Mouse (Mus musculus): Measurements from ENCODE around the gene Serpina1d. TPM values are rescaled to one million over a fixed set of nuclear protein-coding genes. Genes with fewer than 3 reads are reported as not detected.
"Not testable (repeated sequence)": the region's sequence is repeated elsewhere in the genome, so short reads cannot be mapped to it uniquely, and the experiment has no call there.

The Serpina1d gene
- not detected in 2 replicates for polyA plus RNA-seq (2012; ENCODE audit: insufficient read depth, insufficient read length, missing spikeins)

DNA sequence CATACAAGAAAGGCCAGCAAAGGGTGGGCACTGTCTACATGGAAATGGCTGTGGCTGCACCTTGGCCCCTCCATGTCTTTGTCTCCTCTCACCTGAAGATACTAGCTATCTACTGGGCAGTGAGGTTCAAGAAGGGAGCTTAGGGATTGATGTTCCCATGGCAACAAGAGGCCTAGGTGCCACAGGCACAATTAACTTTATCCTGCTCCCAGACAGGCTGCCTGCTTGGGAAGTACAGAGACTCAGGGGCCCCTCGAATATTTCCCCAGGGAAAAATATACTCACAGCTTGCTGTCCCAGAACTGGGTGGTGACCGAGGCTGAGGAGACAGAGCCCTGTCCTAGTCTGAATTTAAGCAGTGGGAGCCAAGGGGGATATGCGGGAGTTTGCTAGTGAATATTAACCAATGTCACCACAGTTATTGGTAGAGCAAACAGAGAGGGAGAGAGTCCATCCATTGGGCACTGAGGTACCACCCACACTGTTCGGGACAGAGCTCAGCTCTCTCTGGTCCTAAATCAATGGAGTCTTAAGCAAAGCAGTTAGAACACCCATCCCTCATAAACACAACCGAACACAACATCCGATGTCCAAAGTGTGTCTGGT lies at the start of gene Serpina1d:
Gene Serpina1d, minus strand, starts transcription at position 347 of the 606 bp plus-strand sequence.
- not testable (repeated sequence) for H3K4me3 ChIP-seq (ENCODE audit: insufficient read depth, low read length); H3K4me1 ChIP-seq (ENCODE audit: control insufficient read depth, insufficient read depth, low read length); H3K27ac ChIP-seq (ENCODE audit: insufficient read depth, low read depth, low read length)

DNA sequence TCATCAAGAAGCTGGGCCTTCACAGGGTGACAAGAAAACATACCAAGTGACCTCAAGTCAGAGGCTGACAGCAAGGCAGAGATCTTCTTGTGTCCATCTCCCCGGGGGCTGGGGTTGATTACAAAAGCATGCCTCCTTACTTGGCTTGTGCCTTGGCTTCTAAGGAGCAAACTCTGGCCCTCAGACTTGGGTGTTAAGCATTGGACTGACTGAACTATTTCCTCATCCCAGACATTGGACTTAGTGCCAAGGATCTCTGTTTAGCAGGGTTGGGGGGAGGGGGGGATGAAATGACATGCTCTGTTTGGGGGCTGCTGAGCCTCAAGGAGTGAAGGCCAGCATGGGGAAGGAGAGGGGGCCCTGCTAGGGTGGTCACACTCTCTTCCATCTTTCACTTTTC lies 2.8 kb downstream of the Serpina1d start:
- not testable (repeated sequence) for H3K4me1 ChIP-seq (ENCODE audit: control insufficient read depth, insufficient read depth, low read length); H3K27ac ChIP-seq (ENCODE audit: insufficient read depth, low read depth, low read length); H3K4me3 ChIP-seq (ENCODE audit: insufficient read depth, low read length)

DNA sequence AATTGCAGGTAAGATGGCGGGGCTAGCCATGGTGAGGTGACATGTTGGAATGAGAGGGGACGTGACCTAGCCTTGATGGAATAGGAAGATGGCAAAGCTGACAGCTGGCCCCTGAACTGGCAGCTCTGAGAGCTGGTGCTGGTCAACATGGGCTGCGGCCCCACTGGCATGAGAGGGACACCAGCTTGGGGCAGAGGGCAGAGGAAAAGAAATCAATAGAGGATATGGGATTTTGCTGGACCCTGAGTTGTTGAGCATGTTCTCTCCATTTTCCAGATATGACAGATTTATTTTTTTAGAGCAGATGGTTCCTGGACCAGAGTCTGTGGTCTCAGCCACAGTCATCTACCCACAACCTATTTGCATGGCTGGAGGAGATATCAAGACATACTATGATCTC lies 10.3 kb downstream of the Serpina1d start:
- H3K4me3 ChIP-seq (ENCODE audit: insufficient read depth, low read length); H3K4me1 ChIP-seq (ENCODE audit: control insufficient read depth, insufficient read depth, low read length); H3K27ac ChIP-seq (ENCODE audit: insufficient read depth, low read depth, low read length): not testable (repeated sequence)

DNA sequence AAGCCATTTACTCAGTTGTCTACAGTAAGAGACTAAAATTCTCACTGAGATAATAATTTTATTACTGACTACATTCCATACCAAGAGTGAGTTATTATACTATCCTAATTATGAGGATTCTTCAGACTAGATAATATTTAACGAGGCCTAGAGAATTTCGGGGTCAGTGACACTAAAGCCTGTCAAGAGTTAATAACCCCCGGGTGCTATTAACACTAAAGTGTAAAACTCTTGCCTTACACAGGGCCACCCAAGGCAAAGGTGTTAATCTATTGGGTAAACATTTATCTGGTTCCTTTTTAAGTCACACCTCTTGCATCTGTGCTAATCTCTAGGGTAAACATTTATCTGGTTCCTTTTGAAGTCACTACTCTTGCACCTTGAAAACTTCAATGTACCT lies 13.1 kb downstream of the Serpina1d start:
- not testable (repeated sequence) for H3K27ac ChIP-seq (ENCODE audit: insufficient read depth, low read depth, low read length); H3K4me3 ChIP-seq (ENCODE audit: insufficient read depth, low read length); H3K4me1 ChIP-seq (ENCODE audit: control insufficient read depth, insufficient read depth, low read length)

DNA sequence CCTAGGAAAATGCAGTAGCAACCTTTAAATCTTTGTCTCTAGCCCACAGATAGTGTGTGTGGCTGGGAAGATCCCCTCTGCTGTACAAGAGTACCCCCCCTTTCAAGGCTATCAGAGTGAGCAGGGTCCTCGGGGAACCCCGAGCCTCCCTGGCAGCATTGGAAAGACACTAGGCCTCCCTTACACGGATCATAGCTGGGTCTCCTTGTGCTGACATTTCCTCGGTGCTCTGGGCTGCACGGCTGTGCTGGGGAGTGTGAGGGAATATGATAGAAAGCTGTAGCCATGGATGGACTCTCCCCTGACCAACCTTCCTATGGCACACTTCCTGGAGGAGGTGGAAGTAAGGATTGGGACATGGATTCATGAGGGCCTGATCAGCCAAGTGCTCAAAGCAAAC lies 27.4 kb downstream of the Serpina1d start:
- not testable (repeated sequence) for H3K27ac ChIP-seq (ENCODE audit: insufficient read depth, low read depth, low read length); H3K4me1 ChIP-seq (ENCODE audit: control insufficient read depth, insufficient read depth, low read length)

DNA sequence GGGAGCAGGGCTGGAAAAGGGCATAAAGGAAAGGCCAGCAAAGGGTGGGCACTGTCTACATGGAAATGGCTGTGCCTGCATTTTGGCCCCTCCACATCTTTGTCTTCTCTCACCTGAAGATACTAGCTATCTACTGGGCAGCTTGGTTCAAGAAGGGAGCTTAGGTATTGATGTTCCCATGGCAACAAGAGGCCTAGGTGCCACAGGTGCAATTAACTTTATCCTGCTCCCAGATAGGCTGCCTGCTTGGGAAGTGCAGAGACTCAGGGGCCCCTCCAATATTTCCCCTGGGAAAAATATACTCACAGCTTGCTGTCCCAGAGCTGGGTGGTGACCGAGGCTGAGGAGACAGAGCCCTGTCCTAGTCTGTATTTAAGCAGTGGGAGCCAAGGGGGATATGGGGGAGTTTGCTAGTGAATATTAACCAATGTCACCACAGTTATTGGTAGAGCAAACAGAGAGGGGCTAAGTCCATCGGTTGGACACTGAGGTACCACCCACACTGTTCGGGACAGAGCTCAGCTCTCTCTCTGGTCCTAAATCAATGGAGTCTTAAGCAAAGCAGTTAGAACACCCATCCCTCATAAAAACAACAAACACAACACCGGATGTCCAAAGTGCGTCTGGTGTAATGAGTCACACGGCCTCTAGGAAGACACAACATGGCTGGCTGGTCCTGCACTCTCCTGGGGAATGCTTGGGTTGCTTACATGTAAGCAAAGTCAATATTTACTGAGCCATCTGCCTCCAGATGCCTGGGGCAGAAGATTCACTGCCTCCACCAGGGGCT lies 35.4 kb downstream of the Serpina1d start:
- not testable (repeated sequence) for H3K4me3 ChIP-seq (ENCODE audit: insufficient read depth, low read length); H3K27ac ChIP-seq (ENCODE audit: insufficient read depth, low read depth, low read length); H3K4me1 ChIP-seq (ENCODE audit: control insufficient read depth, insufficient read depth, low read length)

More for the DNA sequence above, 27.4 kb downstream of the Serpina1d start:
- H3K4me3 ChIP-seq (ENCODE audit: insufficient read depth, low read length): not testable (repeated sequence)

DNA sequence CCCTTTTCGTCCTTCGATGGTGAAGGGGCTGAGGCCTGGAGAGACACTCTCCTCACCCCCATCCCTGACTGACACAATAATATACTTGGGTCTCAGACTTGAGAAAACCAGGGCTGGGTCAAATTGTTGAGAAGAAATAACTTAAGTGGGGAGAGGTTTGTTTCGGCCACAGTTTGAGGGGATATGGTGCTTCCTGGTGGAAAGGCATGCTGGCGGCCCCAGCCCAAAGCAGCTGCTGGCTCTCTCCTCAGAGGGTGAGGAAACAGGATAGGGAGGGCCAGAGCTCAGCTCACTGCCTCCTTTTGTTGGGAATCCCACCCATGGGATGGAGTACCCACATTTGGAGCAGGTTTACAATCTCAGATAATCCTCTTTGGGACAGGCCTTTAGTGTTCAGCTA lies 37.8 kb downstream of the Serpina1d start:
- not testable (repeated sequence) for H3K4me3 ChIP-seq (ENCODE audit: insufficient read depth, low read length); H3K4me1 ChIP-seq (ENCODE audit: control insufficient read depth, insufficient read depth, low read length); H3K27ac ChIP-seq (ENCODE audit: insufficient read depth, low read depth, low read length)

DNA sequence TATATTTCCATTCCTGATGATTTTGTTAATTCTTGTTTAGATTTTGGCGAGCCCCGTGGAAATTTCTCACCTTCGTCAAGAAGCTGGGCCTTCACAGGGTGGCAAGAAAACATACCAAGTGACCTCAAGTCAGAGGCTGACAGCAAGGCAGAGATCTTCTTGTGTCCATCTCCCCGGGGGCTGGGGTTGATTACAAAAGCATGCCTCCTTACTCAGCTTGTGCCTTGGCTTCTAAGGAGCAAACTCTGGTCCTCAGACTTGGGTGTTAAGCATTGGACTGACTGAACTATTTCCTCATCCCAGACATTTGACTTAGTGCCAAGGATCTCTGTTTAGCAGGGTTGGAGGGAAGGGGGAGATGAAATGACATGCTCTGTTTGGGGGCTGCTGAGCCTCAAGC lies 38.3 kb downstream of the Serpina1d start:
- H3K4me3 ChIP-seq (ENCODE audit: insufficient read depth, low read length); H3K4me1 ChIP-seq (ENCODE audit: control insufficient read depth, insufficient read depth, low read length); H3K27ac ChIP-seq (ENCODE audit: insufficient read depth, low read depth, low read length): not testable (repeated sequence)

Other genes with a start within 250 kb of the Serpina1d start
- 0.49 TPM in 1 of 2 replicates, not detected in the other for gene Ppp4r4, start 241.3 kb downstream of the Serpina1d start, polyA plus RNA-seq (2012; ENCODE audit: insufficient read depth, insufficient read length, missing spikeins)
- not detected in 2 replicates for gene Serpina10, start 142.1 kb downstream of the Serpina1d start, polyA plus RNA-seq (2012; ENCODE audit: insufficient read depth, insufficient read length, missing spikeins)
- not detected in 2 replicates for gene Serpina6, start 116.4 kb downstream of the Serpina1d start, polyA plus RNA-seq (2012; ENCODE audit: insufficient read depth, insufficient read length, missing spikeins)
- gene Serpina16, start 97.5 kb downstream of the Serpina1d start, polyA plus RNA-seq (2012; ENCODE audit: insufficient read depth, insufficient read length, missing spikeins): not detected in 2 replicates
- gene Serpina1f, start 78.1 kb downstream of the Serpina1d start, polyA plus RNA-seq (2012; ENCODE audit: insufficient read depth, insufficient read length, missing spikeins): not detected in 2 replicates
- not detected in 2 replicates for gene Serpina1b, start 56.8 kb upstream of the Serpina1d start, polyA plus RNA-seq (2012; ENCODE audit: insufficient read depth, insufficient read length, missing spikeins)
- not detected in 2 replicates for gene Serpina1a, start 90.0 kb upstream of the Serpina1d start, polyA plus RNA-seq (2012; ENCODE audit: insufficient read depth, insufficient read length, missing spikeins)
- gene Serpina1c, start 131.3 kb upstream of the Serpina1d start, polyA plus RNA-seq (2012; ENCODE audit: insufficient read depth, insufficient read length, missing spikeins): not detected in 2 replicates
- gene Serpina1e, start 185.4 kb upstream of the Serpina1d start, polyA plus RNA-seq (2012; ENCODE audit: insufficient read depth, insufficient read length, missing spikeins): not detected in 2 replicates
- not detected in 2 replicates for gene Serpina11, start 216.4 kb upstream of the Serpina1d start, polyA plus RNA-seq (2012; ENCODE audit: insufficient read depth, insufficient read length, missing spikeins)
- not detected in 2 replicates for gene Serpina9, start 240.2 kb upstream of the Serpina1d start, polyA plus RNA-seq (2012; ENCODE audit: insufficient read depth, insufficient read length, missing spikeins)